Mouse (Mus musculus) brain, embryonic 14.5 days (tissue): Measurements from ENCODE around the gene Sh2b2.

Experiments
- CTCF ChIP-seq: fragments of 200-500 bp; IDR thresholded peaks from 2 replicates; pipeline ENCODE4 v1.5.1; 2012; ENCODE audit warnings: inconsistent platforms, mild to moderate bottlenecking, moderate library complexity, borderline replicate concordance; ENCODE audit not compliant: insufficient read depth, insufficient read length; ENCODE audit errors: extremely low read depth
- POLR2A ChIP-seq: fragments of 200-500 bp; IDR thresholded peaks from 2 replicates; pipeline ENCODE4 v1.6.1; 2012; ENCODE audit warnings: mild to moderate bottlenecking, inconsistent platforms, borderline replicate concordance; ENCODE audit not compliant: poor library complexity, insufficient read depth, insufficient read length, severe bottlenecking; ENCODE audit errors: extremely low read depth

DNA sequence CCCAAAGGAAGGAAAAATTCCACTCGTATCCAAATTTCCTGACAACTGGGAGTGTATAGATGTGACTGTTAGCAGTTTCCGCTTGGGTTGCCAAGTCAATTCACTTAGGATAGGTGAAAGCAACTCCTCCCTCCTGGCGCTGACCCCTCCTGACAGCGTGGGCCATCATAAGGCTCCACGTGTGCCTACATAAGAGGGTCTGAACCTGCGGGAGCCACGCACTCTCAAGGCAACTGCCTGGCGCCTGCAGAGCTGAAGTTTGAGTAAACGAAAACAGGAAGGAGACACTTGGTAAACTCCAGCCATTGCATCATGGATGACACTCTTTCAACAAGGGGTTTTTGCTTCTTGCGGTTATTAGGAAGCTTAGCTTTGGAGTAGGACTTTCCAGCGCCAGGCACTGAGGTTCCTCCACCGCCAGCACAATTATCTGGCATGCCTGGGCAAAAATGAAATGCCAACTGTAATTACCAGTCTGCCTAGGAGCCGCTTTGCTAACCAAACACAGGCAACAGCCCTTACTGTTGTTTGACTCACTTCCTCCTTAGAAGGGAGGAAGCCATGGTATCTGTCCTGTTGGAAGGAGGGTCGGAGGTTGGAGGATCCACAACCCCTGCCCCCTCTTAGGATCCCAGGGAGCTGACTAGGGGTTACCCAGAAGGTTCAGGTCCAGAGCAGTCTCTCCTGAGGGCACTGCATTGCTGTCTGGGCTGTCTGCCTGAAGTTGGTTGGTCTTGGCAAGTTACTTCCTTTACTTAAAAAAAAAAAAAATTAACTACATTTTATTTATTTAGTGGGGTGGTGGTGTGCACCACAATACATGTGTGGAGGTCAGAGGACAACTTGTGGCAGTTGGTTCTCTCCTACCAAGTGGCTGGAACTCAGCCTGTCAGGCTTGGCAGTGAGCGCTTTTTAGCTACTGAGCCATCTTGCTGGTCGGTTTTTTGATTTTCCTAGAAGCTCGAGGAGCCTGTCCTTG, 74.7 kb downstream of the Sh2b2 start:
- TF ChIP-seq CTCF = no peak
- no peak for TF ChIP-seq POLR2A
